Mouse (Mus musculus) lung, adult 2 months (tissue): ENCODE results near the gene Cwc25.

Experiments
- CTCF ChIP-seq: fragments of 200-500 bp; IDR thresholded peaks from 2 replicates; pipeline ENCODE4 v1.5.1; 2011; ENCODE audit warnings: mild to moderate bottlenecking, low read length, control low read depth; ENCODE audit not compliant: insufficient read depth
- POLR2A ChIP-seq: fragments of 200-500 bp; IDR thresholded peaks from 2 replicates; pipeline ENCODE4 v1.6.1; 2011; ENCODE audit warnings: low read depth, mild to moderate bottlenecking, control low read depth, low read length, borderline replicate concordance; ENCODE audit errors: extremely low read depth

- TF ChIP-seq CTCF (no peak), POLR2A (no peak)
These were observed 46.1 kb upstream of the Cwc25 start for GRCm38 (mm10) chr11:97812491-97812921.
